Mouse (Mus musculus) small intestine, adult 2 months (tissue): ENCODE results near the gene Il15ra. TPM values are rescaled to one million over a fixed set of nuclear protein-coding genes. Genes with fewer than 3 reads are reported as not detected.
"Not testable (repeated sequence)": the region's sequence is repeated elsewhere in the genome, so short reads cannot be mapped to it uniquely, and the experiment has no call there.

Experiments
- H3K27ac ChIP-seq: fragments of 200-500 bp; 2 replicates; pipeline ENCODE4 v1.5.1; 2012; ENCODE audit warnings: low read depth, low read length, control low read depth, inconsistent platforms; ENCODE audit not compliant: insufficient read depth
- H3K27me3 ChIP-seq: fragments of 200-500 bp; 2 replicates; pipeline ENCODE4 v1.6.1; 2012; ENCODE audit warnings: mild to moderate bottlenecking, moderate library complexity, low read length, inconsistent platforms; ENCODE audit not compliant: control insufficient read depth, insufficient read depth
- H3K36me3 ChIP-seq: fragments of 200-500 bp; 2 replicates; pipeline ENCODE4 v1.6.1; 2012; ENCODE audit warnings: mild to moderate bottlenecking, low read length, control low read depth, inconsistent platforms; ENCODE audit not compliant: control insufficient read depth, insufficient read depth
- H3K4me1 ChIP-seq: fragments of 200-500 bp; 2 replicates; pipeline ENCODE4 v1.6.1; 2012; ENCODE audit warnings: low read length, inconsistent platforms, mixed read lengths; ENCODE audit not compliant: control insufficient read depth, insufficient read depth, insufficient read length
- H3K4me3 ChIP-seq: fragments of 200-500 bp; 2 replicates; pipeline ENCODE4 v1.5.1; 2012; ENCODE audit warnings: low read depth, mild to moderate bottlenecking, control low read depth, inconsistent platforms, low read length, moderate library complexity
- CTCF ChIP-seq: fragments of 200-500 bp; IDR thresholded peaks from 2 replicates; pipeline ENCODE4 v1.5.1; 2012; ENCODE audit warnings: low read depth, mild to moderate bottlenecking, control low read depth, inconsistent platforms, low read length, moderate library complexity, mixed read lengths; ENCODE audit not compliant: insufficient replicate concordance, insufficient read length; ENCODE audit errors: extremely low read depth
- POLR2A ChIP-seq: fragments of 200-500 bp; IDR thresholded peaks from 2 replicates; pipeline ENCODE4 v1.6.1; 2012; ENCODE audit warnings: low read depth, mild to moderate bottlenecking, control low read depth, inconsistent platforms, low read length, moderate library complexity
- WGBS: fragments of 180-500 bp; shearing (Covaris S2); methylation state at CpG from one replicate; pipeline ENCODE4 v1.1.7; 2018; 5-methylcytosine and 5-hydroxymethylcytosine counted together
- polyA plus RNA-seq: library from polyadenylated mRNA; depleted of rRNA; stranded (reverse); fragments of >200 nt; gene quantifications from 2 replicates; pipeline ENCODE4 v1.2.3, GENCODE M21; 2012

Il15ra gene
- polyA plus RNA-seq, 1 experiment = 33.8 TPM

DNA sequence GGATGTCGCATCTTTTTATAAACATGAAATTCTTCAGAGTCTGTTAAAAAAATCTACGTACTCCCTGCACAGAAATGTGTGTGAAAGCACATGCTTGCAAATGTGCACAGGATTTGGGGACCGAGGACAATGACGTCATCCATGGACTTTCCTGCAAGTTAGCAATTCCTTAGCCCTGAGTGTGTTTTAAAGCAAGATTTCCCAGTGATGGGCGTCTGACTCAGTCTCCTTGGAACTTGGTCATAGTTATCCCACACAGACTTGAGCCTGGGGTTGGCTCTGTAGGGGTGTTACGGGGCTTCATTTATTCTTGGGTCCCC lies 1.6 kb downstream of the Il15ra start:
- Histone ChIP-seq H3K27ac (no peak overlapping the region), H3K4me3 (no peak overlapping the region)
- WGBS = 50% methylated on average over 6 of the region's 6 CpGs

DNA sequence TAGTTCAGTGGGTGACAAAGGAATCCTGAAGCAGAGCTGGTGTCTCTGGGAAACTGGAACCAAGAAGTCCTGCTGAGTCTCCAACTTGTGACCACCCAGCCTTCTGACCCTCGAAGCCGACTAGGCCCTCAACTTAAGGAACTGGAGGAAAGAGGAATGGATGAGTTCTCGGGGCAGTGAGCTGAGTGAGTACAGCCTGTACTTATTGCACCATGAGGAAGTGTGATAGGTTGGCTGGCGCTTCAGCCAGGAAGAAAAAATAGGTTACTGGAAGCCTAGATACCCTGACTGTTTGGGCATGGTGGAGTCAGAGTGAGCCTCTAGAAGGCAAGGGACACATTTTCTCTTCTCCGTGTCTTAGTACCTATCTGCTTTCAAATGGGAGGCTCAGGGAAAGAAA lies 3.4 kb downstream of the Il15ra start:
- Histone ChIP-seq H3K4me1 (peaks cover 15% of the 10 kb centered on the region; the same call in 1 of the 2 replicates), H3K4me3 (no peak overlapping the region), H3K27me3 (no peaks in the 10 kb centered on the region), H3K36me3 (no peaks in the 10 kb centered on the region), H3K27ac (peak overlapping the region; percentile 39; the same call in 1 of the 2 replicates)
- 49% methylated on average over 5 of the region's 5 CpGs for WGBS
- TF ChIP-seq CTCF = no peak
- no peak for TF ChIP-seq POLR2A

More for the DNA sequence above, 1.6 kb downstream of the Il15ra start:
- TF ChIP-seq CTCF (no peak), POLR2A (no peak)
- no peaks in the 10 kb centered on the region for H3K36me3 ChIP-seq
- no peaks in the 10 kb centered on the region for H3K27me3 ChIP-seq
- peaks cover 10% of the 10 kb centered on the region; the same call in 1 of the 2 replicates for H3K4me1 ChIP-seq

DNA sequence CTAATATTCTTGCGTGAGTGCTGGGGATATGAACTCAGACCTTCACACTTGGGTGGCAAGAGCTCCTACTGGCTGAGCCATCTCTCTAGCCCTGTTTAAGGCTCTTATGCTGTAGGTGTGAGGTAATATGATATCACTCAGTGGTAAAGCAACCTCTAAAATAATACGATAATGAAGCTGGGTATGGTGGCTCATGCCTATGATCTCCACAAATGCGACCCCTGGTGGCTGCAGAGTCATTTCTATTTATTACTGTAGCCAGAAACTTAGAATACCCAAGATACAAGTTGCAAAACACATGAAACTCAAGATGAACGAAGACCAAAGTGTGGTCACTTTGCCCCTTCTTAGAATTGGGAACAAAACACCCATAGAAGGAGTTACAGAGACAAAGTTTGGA lies 5.0 kb downstream of the Il15ra start:
- H3K4me1 ChIP-seq = peaks cover 19% of the 10 kb centered on the region; the same call in 1 of the 2 replicates
- 47% methylated on average over 4 of the region's 4 CpGs for WGBS
- H3K4me3 ChIP-seq, H3K27ac ChIP-seq, H3K27me3 ChIP-seq, H3K36me3 ChIP-seq: not testable (repeated sequence)

DNA sequence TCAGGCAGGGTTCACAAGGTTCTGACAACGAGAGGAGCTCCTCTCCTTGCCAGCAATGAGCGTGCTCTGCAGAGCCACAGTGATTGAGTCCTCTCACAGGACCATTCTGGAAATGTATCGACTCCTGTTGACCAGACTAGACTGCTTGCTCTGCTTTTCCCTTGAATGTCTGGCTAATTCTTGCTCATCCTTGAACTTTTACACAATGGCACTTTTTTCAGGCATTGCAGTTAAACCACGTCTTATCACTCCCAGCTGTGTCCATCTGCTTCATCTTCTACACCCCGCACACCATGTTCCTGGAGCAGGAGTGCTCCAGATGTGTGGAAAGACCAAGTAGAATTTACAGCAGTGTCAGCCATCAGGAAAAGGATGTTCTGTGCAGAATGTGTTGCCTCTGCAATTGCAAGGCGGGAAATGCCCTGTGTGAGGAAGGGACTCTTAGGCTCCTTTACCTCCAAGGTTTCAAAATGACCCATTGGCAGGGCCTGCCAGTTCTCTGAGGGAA lies 7.4 kb downstream of the Il15ra start:
- Histone ChIP-seq H3K36me3 (no peaks in the 10 kb centered on the region), H3K4me1 (peaks cover 19% of the 10 kb centered on the region; the same call in 1 of the 2 replicates), H3K27ac (peak overlapping the region; percentile 30; the same call in 1 of the 2 replicates), H3K4me3 (no peak overlapping the region), H3K27me3 (no peaks in the 10 kb centered on the region)
- TF ChIP-seq CTCF (no peak), POLR2A (no peak)
- WGBS = 57% methylated on average over 6 of the region's 6 CpGs

DNA sequence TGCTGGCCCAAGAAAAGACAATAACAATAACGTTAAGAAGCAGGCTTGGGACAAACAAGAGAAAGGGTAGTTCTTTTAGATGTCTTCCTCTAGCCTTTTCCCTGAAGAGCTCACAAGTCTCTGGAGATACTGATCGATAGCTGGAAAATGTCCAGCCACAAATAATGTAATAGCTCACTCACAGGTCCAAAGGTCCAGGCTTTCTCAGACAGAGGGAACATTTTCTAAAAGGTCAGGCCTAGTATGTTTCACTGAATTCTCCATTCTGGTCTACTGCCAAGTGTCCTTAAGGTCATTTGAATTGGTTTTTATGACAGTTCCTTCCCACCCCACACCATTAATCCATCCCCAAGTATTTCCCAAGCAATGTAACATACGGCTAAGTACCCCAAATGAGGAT lies 7.9 kb downstream of the Il15ra start:
- Histone ChIP-seq H3K4me1 (peaks cover 17% of the 10 kb centered on the region; the same call in 1 of the 2 replicates), H3K36me3 (no peaks in the 10 kb centered on the region), H3K4me3 (no peak overlapping the region), H3K27me3 (no peaks in the 10 kb centered on the region), H3K27ac (peak overlapping the region; percentile 68; the same call in 1 of the 2 replicates)
- TF ChIP-seq POLR2A = no peak
- TF ChIP-seq CTCF = no peak
- 19% methylated on average over 3 of the region's 3 CpGs for WGBS

DNA sequence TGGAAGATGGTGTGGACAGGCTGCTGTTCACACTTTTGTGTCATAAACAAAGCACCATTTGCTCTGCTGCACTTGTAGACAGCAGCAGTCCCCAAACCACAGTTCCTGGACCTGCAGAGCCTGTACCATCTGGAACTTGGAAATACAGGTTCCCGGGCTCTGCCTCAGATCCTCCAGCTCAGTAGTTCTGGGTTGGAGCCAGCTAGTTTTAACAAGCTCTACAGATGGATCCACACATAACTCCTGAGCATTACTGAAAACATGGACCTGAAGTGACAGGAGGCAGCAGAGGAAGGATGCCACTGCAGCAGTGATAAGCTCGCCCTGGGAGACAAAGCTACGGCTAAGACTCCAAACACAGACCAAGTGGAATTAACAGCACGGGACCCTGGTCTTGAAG lies 9.4 kb downstream of the Il15ra start:
- H3K27me3 ChIP-seq = no peaks in the 10 kb centered on the region
- H3K27ac ChIP-seq = no peak overlapping the region
- WGBS = 75% methylated on average over 4 of the region's 4 CpGs
- H3K36me3 ChIP-seq = peaks cover 13% of the 10 kb centered on the region
- no peak overlapping the region for H3K4me3 ChIP-seq
- H3K4me1 ChIP-seq = peaks cover 9% of the 10 kb centered on the region; the same call in 1 of the 2 replicates
- no peak for TF ChIP-seq POLR2A
- no peak for TF ChIP-seq CTCF

DNA sequence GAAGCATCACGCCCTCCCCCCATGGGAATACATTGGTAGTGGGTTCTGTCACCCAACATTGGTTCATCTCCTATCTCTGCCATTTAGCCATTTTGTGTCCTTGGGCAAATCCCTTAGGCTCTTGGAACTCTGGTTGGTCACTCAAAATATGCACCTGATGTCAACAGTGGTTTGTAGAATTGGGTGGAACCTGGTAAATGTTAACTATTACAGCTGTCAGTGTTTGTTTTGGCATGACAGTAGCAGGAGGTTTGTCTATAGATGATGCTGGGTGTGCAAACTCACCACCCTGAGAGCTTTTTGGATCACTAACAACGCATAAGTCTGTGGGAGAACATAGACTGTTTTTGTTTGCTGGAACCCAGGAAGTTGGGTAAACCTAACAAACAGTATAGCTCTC lies 13.5 kb downstream of the Il15ra start:
- TF ChIP-seq CTCF (no peak), POLR2A (no peak)
- WGBS = 74% methylated on average over 2 of the region's 2 CpGs
- H3K36me3 ChIP-seq = peaks cover 30% of the 10 kb centered on the region
- H3K27ac ChIP-seq = no peak overlapping the region
- peaks cover 3% of the 10 kb centered on the region; the same call in 1 of the 2 replicates for H3K4me1 ChIP-seq
- H3K4me3 ChIP-seq = no peak overlapping the region
- no peaks in the 10 kb centered on the region for H3K27me3 ChIP-seq

DNA sequence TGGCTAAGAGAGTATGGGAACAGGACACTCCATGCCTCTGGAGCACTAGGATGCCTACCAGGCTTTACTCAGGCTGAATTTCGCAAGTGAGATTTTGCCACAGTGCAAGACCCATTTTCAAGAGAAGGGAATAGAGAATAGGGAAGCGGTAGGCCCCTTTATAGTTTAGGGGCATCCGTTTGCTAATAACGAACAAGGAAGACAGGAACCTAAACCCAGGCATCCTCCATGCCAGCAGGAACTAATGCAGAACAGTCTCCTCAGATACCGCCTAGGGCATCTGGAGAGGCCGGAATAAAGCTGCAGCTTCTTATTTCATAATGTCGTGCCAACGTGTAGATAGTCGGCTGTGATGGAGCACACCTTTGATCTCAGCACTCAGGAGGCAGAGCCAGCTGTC lies 17.5 kb downstream of the Il15ra start:
- WGBS = 89% methylated on average over 9 of the region's 9 CpGs
- no peak overlapping the region for H3K27ac ChIP-seq
- no peak overlapping the region for H3K4me3 ChIP-seq
- H3K4me1 ChIP-seq = 0 out of 2 replicates have a peak, but pooled peaks cover 1% of the 10 kb centered on the region
- no peaks in the 10 kb centered on the region for H3K27me3 ChIP-seq
- no peak for TF ChIP-seq POLR2A
- TF ChIP-seq CTCF = no peak
- peaks cover 43% of the 10 kb centered on the region for H3K36me3 ChIP-seq
